Mouse (Mus musculus) CD4-positive, CD25-positive, alpha-beta regulatory T cell, adult 2 months (primary cell): ENCODE results near the gene Tex48.
A peak's percentile ranks its signal among the peaks of the same experiment; 100 is the strongest.

Source experiments
- DNase-seq: peaks from one replicate; pipeline ENCODE4 v3.0.0-alpha.2; 2012; ENCODE audit warnings: low read depth, low spot score

The Tex48 gene

GRCm38 (mm10) chr4:63594459-63595110 lies 27.6 kb downstream of the Tex48 start:
- DNase-seq = peak; percentile 7

- DNase-seq = peak; percentile 33
Measured at GRCm38 (mm10) chr4:63590538-63590937, 31.7 kb downstream of the Tex48 start.

GRCm38 (mm10) chr4:63589987-63590386 lies 32.2 kb downstream of the Tex48 start:
- DNase-seq = peak; percentile 12

- DNase-seq = no peak
Measured at GRCm38 (mm10) chr4:63586240-63586639, 36.0 kb downstream of the Tex48 start.

GRCm38 (mm10) chr4:63585216-63585615 lies 37.0 kb downstream of the Tex48 start:
- DNase-seq = no peak

GRCm38 (mm10) chr4:63582580-63582979 lies 39.6 kb downstream of the Tex48 start:
- DNase-seq = no peak

GRCm38 (mm10) chr4:63580078-63580477 lies 42.1 kb downstream of the Tex48 start:
- DNase-seq = no peak

GRCm38 (mm10) chr4:63579649-63580048 lies 42.6 kb downstream of the Tex48 start:
- no peak for DNase-seq

- no peak for DNase-seq
Measured at GRCm38 (mm10) chr4:63572621-63573020, 49.6 kb downstream of the Tex48 start.

GRCm38 (mm10) chr4:63570208-63570781 lies 51.9 kb downstream of the Tex48 start:
- no peak for DNase-seq

- no peak for DNase-seq
Measured at GRCm38 (mm10) chr4:63569322-63569721, 52.9 kb downstream of the Tex48 start.

GRCm38 (mm10) chr4:63567712-63568390 lies 54.4 kb downstream of the Tex48 start:
- no peak for DNase-seq

- peak; percentile 40 for DNase-seq
Measured at GRCm38 (mm10) chr4:63562742-63563141, 59.5 kb downstream of the Tex48 start.

- peak; percentile 65 for DNase-seq
Measured at GRCm38 (mm10) chr4:63561861-63562675, 60.2 kb downstream of the Tex48 start.

- peak; percentile 47 for DNase-seq
Measured at GRCm38 (mm10) chr4:63560079-63560478, 62.1 kb downstream of the Tex48 start.

GRCm38 (mm10) chr4:63559127-63559697 lies 63.0 kb downstream of the Tex48 start:
- peak; percentile 27 for DNase-seq

- DNase-seq = peak; percentile 85
Measured at GRCm38 (mm10) chr4:63558407-63559081, 63.7 kb downstream of the Tex48 start, which contains the start of gene Tmem268. Gene Tmem268, plus strand, starts transcription at chr4:63558781.

GRCm38 (mm10) chr4:63557124-63558059 lies 64.8 kb downstream of the Tex48 start:
- DNase-seq = peak; percentile 23
